Mouse (Mus musculus) kidney, postnatal 0 days (tissue): ENCODE data around the gene Megf11. TPM values are rescaled to one million over a fixed set of nuclear protein-coding genes. Genes with fewer than 3 reads are reported as not detected.

Experiments
- ATAC-seq: fragments of 200-750 bp; cut with Nextera tagmentation; replicated peaks from 2 replicates; pipeline ENCODE4 v1.8.0; 2017; ENCODE audit warnings: low read depth, moderate number of reproducible peaks, moderate TSS enrichment, moderate library complexity; ENCODE audit not compliant: low FRiP score
- DNase-seq: peaks from one replicate; pipeline ENCODE4 v3.0.0-alpha.2; 2016; ENCODE audit warnings: low spot score
- H3K27ac ChIP-seq: fragments of 300-500 bp; sonication (generic); 2 replicates; pipeline ENCODE4 v1.5.1; 2014; ENCODE audit warnings: mild to moderate bottlenecking
- H3K27me3 ChIP-seq: fragments of 300-500 bp; sonication (generic); 2 replicates; pipeline ENCODE4 v1.6.1; 2014; ENCODE audit warnings: low read length, mixed read lengths; ENCODE audit not compliant: insufficient read depth
- H3K36me3 ChIP-seq: fragments of 300-500 bp; sonication (generic); 2 replicates; pipeline ENCODE4 v1.6.1; 2014; ENCODE audit warnings: low read length, mixed read lengths; ENCODE audit not compliant: insufficient read depth
- H3K4me1 ChIP-seq: fragments of 300-500 bp; sonication (generic); replicated peaks from 2 replicates; pipeline ENCODE4 v1.6.1; 2014; ENCODE audit warnings: antibody characterized with exemption, low read length, mixed read lengths; ENCODE audit not compliant: insufficient read depth
- H3K4me2 ChIP-seq: fragments of 300-500 bp; sonication (generic); 2 replicates; pipeline ENCODE4 v1.6.1; 2014; ENCODE audit warnings: mild to moderate bottlenecking, low read length, moderate library complexity, mixed read lengths
- H3K4me3 ChIP-seq: fragments of 300-500 bp; sonication (generic); replicated peaks from 2 replicates; pipeline ENCODE4 v1.5.1; 2014; ENCODE audit warnings: low read depth, low read length
- H3K9ac ChIP-seq: fragments of 300-500 bp; sonication (generic); 2 replicates; pipeline ENCODE4 v1.6.1; 2014; ENCODE audit warnings: low read depth, low read length
- H3K9me3 ChIP-seq: fragments of 300-500 bp; sonication (generic); replicated peaks from 2 replicates; pipeline ENCODE4 v1.6.1; 2016; ENCODE audit warnings: low read length, inconsistent platforms, mixed read lengths
- CTCF ChIP-seq: IDR thresholded peaks from 2 replicates; pipeline ENCODE4 v1.5.1; 2016; ENCODE audit warnings: antibody characterized with exemption, low read depth, mild to moderate bottlenecking, moderate library complexity
- WGBS: fragments of 180-500 bp; shearing (Covaris S2); extraction: QIAGEN DNeasy Blood & Tissue Kit; methylation state at CpG from one replicate; pipeline ENCODE4 v1.1.7; 2014; 5-methylcytosine and 5-hydroxymethylcytosine counted together
- polyA plus RNA-seq: library from polyadenylated mRNA; unstranded; fragments of >200 nt; fragmentation: Nextera tagmentation; extraction: Ambion mirVana; gene quantifications from 2 replicates; pipeline ENCODE4 v1.2.1, GENCODE M21; 2015

The Megf11 gene
- polyA plus RNA-seq, 1 experiment from 2014 or later, result 2.6 TPM

- 37% methylated on average over 13 of the region's 13 CpGs for WGBS
- no peak overlapping the region for H3K27ac ChIP-seq
- DNase-seq, result peak; percentile 59
These were observed 220.4 kb downstream of the Megf11 start for GRCm38 (mm10) chr9:64605735-64606349.

GRCm38 (mm10) chr9:64607049-64607448, 221.6 kb downstream of the Megf11 start:
- Histone ChIP-seq H3K4me3 (no peak overlapping the region), H3K27me3 (no peaks in the 10 kb centered on the region), H3K36me3 (no peaks in the 10 kb centered on the region), H3K4me1 (no peaks in the 10 kb centered on the region; the same call in 1 of the 2 replicates), H3K4me2 (no peak overlapping the region), H3K9ac (no peak overlapping the region), H3K27ac (no peak overlapping the region), H3K9me3 (no peaks in the 10 kb centered on the region)
- DNase-seq, result no peak
- no peak for TF ChIP-seq CTCF
- WGBS, result 89% methylated on average over 1 of the region's 1 CpGs
- no peak for ATAC-seq

More at GRCm38 (mm10) chr9:64605735-64606349, 220.4 kb downstream of the Megf11 start:
- H3K9ac ChIP-seq, result no peak overlapping the region
- H3K4me1 ChIP-seq, result no peaks in the 10 kb centered on the region; the same call in 1 of the 2 replicates
- no peaks in the 10 kb centered on the region for H3K36me3 ChIP-seq
- no peak overlapping the region for H3K4me3 ChIP-seq
- no peak for TF ChIP-seq CTCF
- H3K4me2 ChIP-seq, result no peak overlapping the region
- ATAC-seq, result no peak
- no peaks in the 10 kb centered on the region for H3K9me3 ChIP-seq
- H3K27me3 ChIP-seq, result no peaks in the 10 kb centered on the region

DNA sequence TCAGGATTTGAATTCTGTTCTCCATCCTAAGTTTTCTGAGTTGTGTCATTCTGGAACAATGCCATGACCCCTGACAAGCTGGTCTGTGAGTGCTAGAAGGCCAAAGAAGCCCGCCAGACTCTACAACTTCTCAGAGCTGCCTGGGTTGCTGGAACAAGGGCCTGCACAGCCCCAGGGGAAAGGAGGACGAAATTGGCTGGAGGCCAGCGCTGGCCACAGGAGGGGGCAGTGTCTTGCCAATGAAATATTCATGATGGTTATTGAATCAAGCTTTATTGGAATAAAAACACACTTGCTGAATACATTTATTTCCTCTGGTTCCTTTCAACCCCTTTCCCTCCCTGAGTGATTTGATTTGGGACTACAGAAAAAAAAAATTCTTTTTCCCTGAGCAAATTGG, 224.1 kb downstream of the Megf11 start:
- Histone ChIP-seq H3K27me3 (no peaks in the 10 kb centered on the region), H3K4me1 (peaks cover 3% of the 10 kb centered on the region; the same call in 1 of the 2 replicates), H3K4me2 (no peak overlapping the region), H3K9me3 (no peaks in the 10 kb centered on the region), H3K4me3 (no peak overlapping the region), H3K27ac (no peak overlapping the region), H3K36me3 (no peaks in the 10 kb centered on the region), H3K9ac (no peak overlapping the region)
- ATAC-seq, result no peak
- no peak for DNase-seq
- 43% methylated on average over 3 of the region's 3 CpGs for WGBS
- no peak for TF ChIP-seq CTCF

GRCm38 (mm10) chr9:64612121-64612983, 226.9 kb downstream of the Megf11 start:
- 18% methylated on average over 7 of the region's 7 CpGs for WGBS
- Histone ChIP-seq H3K4me1 (0 out of 2 replicates have a peak, but pooled peaks cover 3% of the 10 kb centered on the region), H3K4me2 (no peak overlapping the region), H3K4me3 (no peak overlapping the region), H3K27me3 (no peaks in the 10 kb centered on the region), H3K9ac (no peak overlapping the region), H3K36me3 (no peaks in the 10 kb centered on the region), H3K27ac (no peak overlapping the region), H3K9me3 (no peaks in the 10 kb centered on the region)
- DNase-seq (no peak), ATAC-seq (no peak)
- no peak for TF ChIP-seq CTCF

- Histone ChIP-seq H3K4me3 (no peak overlapping the region), H3K36me3 (no peaks in the 10 kb centered on the region), H3K9ac (no peak overlapping the region), H3K27ac (no peak overlapping the region), H3K4me1 (0 out of 2 replicates have a peak, but pooled peaks cover 3% of the 10 kb centered on the region), H3K27me3 (no peaks in the 10 kb centered on the region), H3K4me2 (no peak overlapping the region), H3K9me3 (no peaks in the 10 kb centered on the region)
- ATAC-seq (no peak), DNase-seq (no peak)
- peak; percentile 48; the same call in 1 of the 2 replicates for TF ChIP-seq CTCF
- 59% methylated on average over 7 of the region's 7 CpGs for WGBS
These were observed 227.7 kb downstream of the Megf11 start for GRCm38 (mm10) chr9:64612984-64613649.

GRCm38 (mm10) chr9:64617413-64617812, 232.0 kb downstream of the Megf11 start:
- DNase-seq (no peak), ATAC-seq (no peak)
- WGBS, result 49% methylated on average over 5 of the region's 5 CpGs
- no peak for TF ChIP-seq CTCF
- Histone ChIP-seq H3K4me3 (no peak overlapping the region), H3K4me2 (no peak overlapping the region), H3K36me3 (no peaks in the 10 kb centered on the region), H3K4me1 (0 out of 2 replicates have a peak, but pooled peaks cover under 1% of the 10 kb centered on the region), H3K9ac (no peak overlapping the region), H3K27ac (no peak overlapping the region), H3K27me3 (no peaks in the 10 kb centered on the region), H3K9me3 (no peaks in the 10 kb centered on the region)
